Mouse (Mus musculus): Measurements from ENCODE around the gene Itgb6. TPM values are rescaled to one million over a fixed set of nuclear protein-coding genes. Genes with fewer than 3 reads are reported as not detected.
A peak's percentile ranks its signal among the peaks of the same experiment; 100 is the strongest.

Itgb6 gene
- polyA plus RNA-seq, 1 experiment from 2014 or later: 0.75 TPM

GRCm38 (mm10) chr2:60717348-60717747, 5.1 kb downstream of the Itgb6 start:
- H3K9ac ChIP-seq (ENCODE audit: low read length): no peak overlapping the region
- no peak for ATAC-seq (replicated peaks; ENCODE audit: low FRiP score)
- peaks cover 11% of the 10 kb centered on the region for H3K27me3 ChIP-seq (ENCODE audit: control insufficient read depth, insufficient read depth, low read length)
- 82% methylated on average over 13 of the region's 13 CpGs for WGBS
- no peaks in the 10 kb centered on the region for H3K9me3 ChIP-seq (ENCODE audit: control insufficient read depth, low read length)
- no peak for DNase-seq (ENCODE audit: low spot score)
- H3K27ac ChIP-seq (ENCODE audit: low read depth, low read length): no peak overlapping the region
- peaks cover 2% of the 10 kb centered on the region for H3K4me1 ChIP-seq (replicated peaks; ENCODE audit: control insufficient read depth, insufficient read depth, low read length)
- no peak overlapping the region for H3K4me3 ChIP-seq (ENCODE audit: low read depth, low read length)
- H3K4me2 ChIP-seq (ENCODE audit: low read depth, low read length, severe bottlenecking): no peak overlapping the region
- H3K36me3 ChIP-seq (ENCODE audit: control insufficient read depth, insufficient read depth, low read length): no peaks in the 10 kb centered on the region

GRCm38 (mm10) chr2:60716549-60716948, 5.9 kb downstream of the Itgb6 start:
- peaks cover 2% of the 10 kb centered on the region for H3K4me1 ChIP-seq (replicated peaks; ENCODE audit: control insufficient read depth, insufficient read depth, low read length)
- DNase-seq (ENCODE audit: low spot score) (no peak), ATAC-seq (replicated peaks; ENCODE audit: low FRiP score) (no peak)

GRCm38 (mm10) chr2:60715771-60716170, 6.7 kb downstream of the Itgb6 start:
- Histone ChIP-seq H3K4me2 (ENCODE audit: low read depth, low read length, severe bottlenecking) (no peak overlapping the region), H3K36me3 (ENCODE audit: control insufficient read depth, insufficient read depth, low read length) (no peaks in the 10 kb centered on the region), H3K9ac (ENCODE audit: low read length) (no peak overlapping the region), H3K27me3 (ENCODE audit: control insufficient read depth, insufficient read depth, low read length) (peaks cover 11% of the 10 kb centered on the region), H3K4me1 (replicated peaks; ENCODE audit: control insufficient read depth, insufficient read depth, low read length) (peaks cover 2% of the 10 kb centered on the region), H3K9me3 (ENCODE audit: control insufficient read depth, low read length) (no peaks in the 10 kb centered on the region), H3K4me3 (ENCODE audit: low read depth, low read length) (no peak overlapping the region), H3K27ac (ENCODE audit: low read depth, low read length) (no peak overlapping the region)
- no peak for DNase-seq (ENCODE audit: low spot score)
- no peak for ATAC-seq (replicated peaks; ENCODE audit: low FRiP score)
- WGBS: 84% methylated on average over 13 of the region's 13 CpGs

More at GRCm38 (mm10) chr2:60716549-60716948, 5.9 kb downstream of the Itgb6 start:
- Histone ChIP-seq H3K27me3 (ENCODE audit: control insufficient read depth, insufficient read depth, low read length) (peaks cover 11% of the 10 kb centered on the region), H3K9ac (ENCODE audit: low read length) (no peak overlapping the region), H3K36me3 (ENCODE audit: control insufficient read depth, insufficient read depth, low read length) (no peaks in the 10 kb centered on the region), H3K4me2 (ENCODE audit: low read depth, low read length, severe bottlenecking) (no peak overlapping the region), H3K9me3 (ENCODE audit: control insufficient read depth, low read length) (no peaks in the 10 kb centered on the region), H3K27ac (ENCODE audit: low read depth, low read length) (no peak overlapping the region), H3K4me3 (ENCODE audit: low read depth, low read length) (no peak overlapping the region)

GRCm38 (mm10) chr2:60714971-60715502, 7.4 kb downstream of the Itgb6 start:
- H3K4me1 ChIP-seq (replicated peaks; ENCODE audit: control insufficient read depth, insufficient read depth, low read length): peaks cover 2% of the 10 kb centered on the region
- H3K4me2 ChIP-seq (ENCODE audit: low read depth, low read length, severe bottlenecking): no peak overlapping the region

GRCm38 (mm10) chr2:60714475-60714874, 8.0 kb downstream of the Itgb6 start:
- no peak overlapping the region for H3K4me2 ChIP-seq (ENCODE audit: low read depth, low read length, severe bottlenecking)
- ATAC-seq (replicated peaks; ENCODE audit: low FRiP score) (no peak), DNase-seq (ENCODE audit: low spot score) (peak; percentile 44)
- no peaks in the 10 kb centered on the region for H3K9me3 ChIP-seq (ENCODE audit: control insufficient read depth, low read length)
- H3K4me1 ChIP-seq (replicated peaks; ENCODE audit: control insufficient read depth, insufficient read depth, low read length): peaks cover 2% of the 10 kb centered on the region
- H3K9ac ChIP-seq (ENCODE audit: low read length): no peak overlapping the region
- 38% methylated on average over 7 of the region's 7 CpGs for WGBS
- H3K4me3 ChIP-seq (ENCODE audit: low read depth, low read length): no peak overlapping the region
- H3K27me3 ChIP-seq (ENCODE audit: control insufficient read depth, insufficient read depth, low read length): peaks cover 6% of the 10 kb centered on the region
- H3K27ac ChIP-seq (ENCODE audit: low read depth, low read length): no peak overlapping the region
- no peaks in the 10 kb centered on the region for H3K36me3 ChIP-seq (ENCODE audit: control insufficient read depth, insufficient read depth, low read length)

More at GRCm38 (mm10) chr2:60714971-60715502, 7.4 kb downstream of the Itgb6 start:
- Histone ChIP-seq H3K36me3 (ENCODE audit: control insufficient read depth, insufficient read depth, low read length) (no peaks in the 10 kb centered on the region), H3K4me3 (ENCODE audit: low read depth, low read length) (no peak overlapping the region), H3K27me3 (ENCODE audit: control insufficient read depth, insufficient read depth, low read length) (peaks cover 9% of the 10 kb centered on the region), H3K9ac (ENCODE audit: low read length) (no peak overlapping the region), H3K9me3 (ENCODE audit: control insufficient read depth, low read length) (no peaks in the 10 kb centered on the region), H3K27ac (ENCODE audit: low read depth, low read length) (no peak overlapping the region)
- DNase-seq (ENCODE audit: low spot score) (peak; percentile 41), ATAC-seq (replicated peaks; ENCODE audit: low FRiP score) (0 out of 2 replicates have a peak, but pooled peaks have one; percentile 16)
- 56% methylated on average over 8 of the region's 8 CpGs for WGBS

- Histone ChIP-seq H3K4me1 (replicated peaks; ENCODE audit: control insufficient read depth, insufficient read depth, low read length) (peaks cover 2% of the 10 kb centered on the region), H3K27me3 (ENCODE audit: control insufficient read depth, insufficient read depth, low read length) (peaks cover 6% of the 10 kb centered on the region), H3K4me2 (ENCODE audit: low read depth, low read length, severe bottlenecking) (no peak overlapping the region), H3K27ac (ENCODE audit: low read depth, low read length) (no peak overlapping the region), H3K9me3 (ENCODE audit: control insufficient read depth, low read length) (no peaks in the 10 kb centered on the region), H3K4me3 (ENCODE audit: low read depth, low read length) (no peak overlapping the region), H3K9ac (ENCODE audit: low read length) (no peak overlapping the region), H3K36me3 (ENCODE audit: control insufficient read depth, insufficient read depth, low read length) (no peaks in the 10 kb centered on the region)
- WGBS: 32% methylated on average over 8 of the region's 8 CpGs
- DNase-seq (ENCODE audit: low spot score) (peak; percentile 68), ATAC-seq (replicated peaks; ENCODE audit: low FRiP score) (peak; percentile 78)
These were observed 8.6 kb downstream of the Itgb6 start for GRCm38 (mm10) chr2:60713857-60714256.

GRCm38 (mm10) chr2:60712891-60713290, 9.6 kb downstream of the Itgb6 start:
- no peaks in the 10 kb centered on the region for H3K36me3 ChIP-seq (ENCODE audit: control insufficient read depth, insufficient read depth, low read length)
- no peak overlapping the region for H3K27ac ChIP-seq (ENCODE audit: low read depth, low read length)
- no peak overlapping the region for H3K4me2 ChIP-seq (ENCODE audit: low read depth, low read length, severe bottlenecking)
- no peak overlapping the region for H3K4me3 ChIP-seq (ENCODE audit: low read depth, low read length)
- peaks cover 2% of the 10 kb centered on the region for H3K4me1 ChIP-seq (replicated peaks; ENCODE audit: control insufficient read depth, insufficient read depth, low read length)
- H3K27me3 ChIP-seq (ENCODE audit: control insufficient read depth, insufficient read depth, low read length): peaks cover 3% of the 10 kb centered on the region; the same call in 1 of the 2 replicates
- 83% methylated on average over 5 of the region's 5 CpGs for WGBS
- no peak for ATAC-seq (replicated peaks; ENCODE audit: low FRiP score)
- no peak overlapping the region for H3K9ac ChIP-seq (ENCODE audit: low read length)
- DNase-seq (ENCODE audit: low spot score): peak; percentile 31
- no peaks in the 10 kb centered on the region for H3K9me3 ChIP-seq (ENCODE audit: control insufficient read depth, low read length)

- WGBS: 67% methylated on average over 6 of the region's 6 CpGs
- ATAC-seq (replicated peaks; ENCODE audit: low FRiP score): no peak
- H3K36me3 ChIP-seq (ENCODE audit: control insufficient read depth, insufficient read depth, low read length): no peaks in the 10 kb centered on the region
- peak; percentile 33 for DNase-seq (ENCODE audit: low spot score)
- no peak overlapping the region for H3K27ac ChIP-seq (ENCODE audit: low read depth, low read length)
- peaks cover 3% of the 10 kb centered on the region; the same call in 1 of the 2 replicates for H3K27me3 ChIP-seq (ENCODE audit: control insufficient read depth, insufficient read depth, low read length)
- peaks cover 2% of the 10 kb centered on the region for H3K4me1 ChIP-seq (replicated peaks; ENCODE audit: control insufficient read depth, insufficient read depth, low read length)
- H3K4me3 ChIP-seq (ENCODE audit: low read depth, low read length): no peak overlapping the region
- H3K9me3 ChIP-seq (ENCODE audit: control insufficient read depth, low read length): no peaks in the 10 kb centered on the region
- no peak overlapping the region for H3K4me2 ChIP-seq (ENCODE audit: low read depth, low read length, severe bottlenecking)
- H3K9ac ChIP-seq (ENCODE audit: low read length): no peak overlapping the region
These were observed 10.0 kb downstream of the Itgb6 start for GRCm38 (mm10) chr2:60712483-60712882.

Data from forebrain, embryonic 11.5 days (tissue).